Mouse (Mus musculus) heart, embryonic 12.5 days (tissue): ENCODE measurements around the gene Zbtb25. TPM values are rescaled to one million over a fixed set of nuclear protein-coding genes. Genes with fewer than 3 reads are reported as not detected.
A peak's percentile ranks its signal among the peaks of the same experiment; 100 is the strongest.

Source experiments
- ATAC-seq: fragments of 200-750 bp; cut with Nextera tagmentation; 2 replicates; pipeline ENCODE4 v1.8.0; 2017; ENCODE audit warnings: moderate TSS enrichment, moderate library complexity; ENCODE audit not compliant: insufficient number of reproducible peaks, low FRiP score
- H3K27ac ChIP-seq: fragments of 300-500 bp; sonication (generic); 2 replicates; pipeline ENCODE4 v1.5.1; 2016; ENCODE audit warnings: mild to moderate bottlenecking, moderate library complexity; ENCODE audit not compliant: poor library complexity, severe bottlenecking
- H3K27me3 ChIP-seq: fragments of 300-500 bp; sonication (generic); replicated peaks from 2 replicates; pipeline ENCODE4 v1.6.1; 2016; ENCODE audit warnings: mild to moderate bottlenecking, moderate library complexity
- H3K36me3 ChIP-seq: fragments of 300-500 bp; sonication (generic); 2 replicates; pipeline ENCODE4 v1.6.1; 2016; ENCODE audit warnings: mild to moderate bottlenecking, moderate library complexity
- H3K4me1 ChIP-seq: fragments of 300-500 bp; sonication (generic); replicated peaks from 2 replicates; pipeline ENCODE4 v1.6.1; 2016; ENCODE audit warnings: mild to moderate bottlenecking
- H3K4me2 ChIP-seq: fragments of 300-500 bp; sonication (generic); 2 replicates; pipeline ENCODE4 v1.6.1; 2016; ENCODE audit warnings: mild to moderate bottlenecking, moderate library complexity
- H3K4me3 ChIP-seq: fragments of 300-500 bp; sonication (generic); 2 replicates; pipeline ENCODE4 v1.5.1; 2016; ENCODE audit warnings: mild to moderate bottlenecking
- H3K9ac ChIP-seq: fragments of 300-500 bp; sonication (generic); 2 replicates; pipeline ENCODE4 v1.6.1; 2016; ENCODE audit warnings: mild to moderate bottlenecking, moderate library complexity
- H3K9me3 ChIP-seq: fragments of 300-500 bp; sonication (generic); replicated peaks from 2 replicates; pipeline ENCODE4 v1.6.1; 2016; ENCODE audit warnings: mild to moderate bottlenecking, moderate library complexity
- WGBS: fragments of 180-500 bp; shearing (Covaris S2); methylation state at CpG from one replicate; pipeline ENCODE4 v1.1.7; 2016; 5-methylcytosine and 5-hydroxymethylcytosine counted together
- polyA plus RNA-seq: library from polyadenylated mRNA; unstranded; fragments of >200 nt; fragmentation: Nextera tagmentation; extraction: Ambion mirVana; gene quantifications from 2 replicates; pipeline ENCODE4 v1.2.1, GENCODE M21; 2016

The Zbtb25 gene
- polyA plus RNA-seq = 13.0 and 15.4 TPM in 2 replicates

DNA sequence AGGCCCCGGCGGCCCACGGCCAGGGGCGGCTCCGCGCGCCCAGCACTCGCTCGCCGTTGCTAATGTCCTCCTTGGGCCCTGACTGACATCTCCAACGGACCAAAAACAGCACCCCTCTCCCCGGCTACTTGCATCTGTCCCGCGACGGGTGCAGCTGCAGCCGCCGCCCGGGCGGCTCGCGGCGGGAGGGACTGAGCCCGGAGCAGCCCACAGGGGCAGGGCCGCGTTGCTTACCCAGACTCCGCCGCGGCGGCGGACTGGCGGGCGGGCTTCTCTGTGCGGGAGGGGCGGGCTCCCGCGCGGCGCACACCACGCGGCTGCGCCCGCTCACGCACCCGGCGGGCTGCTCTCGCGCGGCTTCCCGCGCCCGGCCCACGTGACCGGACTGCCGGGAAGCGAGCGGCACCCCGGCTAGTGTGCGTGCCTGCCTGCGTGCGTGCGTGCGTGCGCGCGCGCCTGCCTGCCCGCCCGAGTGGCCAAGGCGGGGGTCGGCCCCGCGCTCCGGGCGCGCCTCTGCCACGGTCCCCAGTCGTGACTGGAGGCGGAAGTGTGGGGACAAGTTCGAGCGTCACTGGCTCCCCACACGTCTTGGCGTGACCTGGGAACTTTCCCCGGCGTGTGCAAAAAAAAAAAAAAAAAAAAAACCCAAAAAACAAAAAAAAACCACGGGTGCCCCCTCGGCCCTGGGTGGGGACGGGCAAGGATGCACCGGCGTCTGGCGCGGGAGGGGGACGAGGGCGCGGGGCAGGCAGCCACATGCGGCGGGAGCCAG is at the start of gene Zbtb25:
Zbtb25 (minus strand) TSS at position 397 of the 772 bp plus-strand sequence.
- Histone ChIP-seq H3K27ac (peak within 1 kb of the TSS; percentile 99), H3K4me3 (peak within 1 kb of the TSS; percentile 91), H3K9me3 (no peaks in the 10 kb centered on the region), H3K4me2 (peak within 1 kb of the TSS; percentile 93), H3K36me3 (no peaks in the 10 kb centered on the region), H3K4me1 (peaks cover 51% of the 10 kb centered on the region), H3K27me3 (no peaks in the 10 kb centered on the region), H3K9ac (peak within 1 kb of the TSS; percentile 97)
- ATAC-seq = peak; percentile 81
- WGBS = 3% methylated on average over 93 of the region's 96 CpGs

DNA sequence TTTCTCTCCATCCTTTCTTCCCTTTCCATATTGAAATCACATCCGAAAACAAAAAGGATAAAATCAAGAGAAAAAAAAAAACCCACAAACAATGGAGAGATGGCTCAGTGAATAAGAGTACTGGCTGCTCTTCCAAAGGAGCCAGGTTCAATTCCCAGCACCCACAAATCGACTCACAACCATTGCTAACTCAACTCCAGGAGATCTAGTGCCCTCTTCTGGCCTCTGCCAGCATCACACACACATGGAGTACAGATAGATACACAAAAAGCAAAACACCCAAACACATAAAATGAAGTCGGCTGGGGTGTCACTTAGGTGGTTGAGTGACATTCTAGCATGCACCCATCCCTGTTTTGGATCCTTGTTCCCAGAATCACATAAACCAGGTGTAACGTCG is 48.9 kb upstream of the Zbtb25 start:
- no peak overlapping the region for H3K4me3 ChIP-seq
- H3K9me3 ChIP-seq = peaks cover 3% of the 10 kb centered on the region; the same call in 1 of the 2 replicates
- H3K9ac ChIP-seq = no peak overlapping the region
- H3K36me3 ChIP-seq = no peaks in the 10 kb centered on the region
- WGBS = 86% methylated on average over 5 of the region's 5 CpGs
- no peak overlapping the region for H3K27ac ChIP-seq
- H3K4me2 ChIP-seq = no peak overlapping the region
- no peak for ATAC-seq
- no peaks in the 10 kb centered on the region for H3K27me3 ChIP-seq
- peaks cover 5% of the 10 kb centered on the region; the same call in 1 of the 2 replicates for H3K4me1 ChIP-seq

DNA sequence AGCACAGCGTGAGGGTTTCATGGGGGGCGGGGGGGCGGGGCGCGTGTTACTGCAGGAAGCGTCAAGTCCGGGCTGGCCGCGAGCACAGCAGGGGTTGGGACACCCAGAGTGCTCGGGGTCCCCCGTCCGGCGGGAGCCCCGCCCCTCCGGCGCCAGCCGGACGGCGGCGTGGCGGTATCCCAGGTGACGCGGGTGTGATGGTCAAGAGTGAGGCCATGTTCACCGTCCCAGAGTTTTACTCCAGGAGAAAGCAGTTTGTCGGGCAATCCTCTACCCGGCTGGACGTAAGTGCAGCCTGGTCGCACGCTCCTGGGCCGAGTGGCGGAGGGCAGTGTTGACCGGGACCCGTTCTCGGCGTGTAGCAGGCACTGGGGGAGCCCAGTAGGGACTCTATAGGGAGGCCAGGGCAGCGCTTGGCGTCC is 48.0 kb upstream of the Zbtb25 start, which contains the start of gene Ppp1r36:
Ppp1r36 (plus strand) TSS at position 106 of the 422 bp plus-strand sequence.
- Histone ChIP-seq H3K4me1 (peaks cover 5% of the 10 kb centered on the region; the same call in 1 of the 2 replicates), H3K27ac (peak within 1 kb of the TSS; percentile 3; the same call in 1 of the 2 replicates), H3K27me3 (no peaks in the 10 kb centered on the region), H3K4me3 (peak within 1 kb of the TSS; percentile 52), H3K4me2 (peak within 1 kb of the TSS; percentile 82), H3K36me3 (no peaks in the 10 kb centered on the region), H3K9ac (peak within 1 kb of the TSS; percentile 59), H3K9me3 (peaks cover 3% of the 10 kb centered on the region; the same call in 1 of the 2 replicates)
- ATAC-seq = peak; percentile 81
- under 1% methylated on average over 37 of the region's 37 CpGs for WGBS

GRCm38 (mm10) chr12:76415383-76416010 is 46.1 kb upstream of the Zbtb25 start:
- ATAC-seq = no peak
- WGBS = 70% methylated on average over 12 of the region's 12 CpGs

GRCm38 (mm10) chr12:76409166-76409565 is 39.8 kb upstream of the Zbtb25 start:
- H3K4me1 ChIP-seq = peaks cover 18% of the 10 kb centered on the region
- H3K9me3 ChIP-seq = no peaks in the 10 kb centered on the region
- H3K36me3 ChIP-seq = no peaks in the 10 kb centered on the region
- 63% methylated on average over 4 of the region's 4 CpGs for WGBS
- H3K4me2 ChIP-seq = no peak overlapping the region
- no peak overlapping the region for H3K27ac ChIP-seq
- H3K27me3 ChIP-seq = peaks cover 22% of the 10 kb centered on the region
- H3K4me3 ChIP-seq = no peak overlapping the region
- no peak for ATAC-seq
- no peak overlapping the region for H3K9ac ChIP-seq

More at GRCm38 (mm10) chr12:76415383-76416010, 46.1 kb upstream of the Zbtb25 start:
- Histone ChIP-seq H3K4me2 (no peak overlapping the region), H3K9me3 (peaks cover 3% of the 10 kb centered on the region; the same call in 1 of the 2 replicates), H3K4me3 (no peak overlapping the region), H3K4me1 (peaks cover 5% of the 10 kb centered on the region; the same call in 1 of the 2 replicates), H3K27me3 (no peaks in the 10 kb centered on the region), H3K36me3 (no peaks in the 10 kb centered on the region), H3K9ac (no peak overlapping the region), H3K27ac (no peak overlapping the region)

DNA sequence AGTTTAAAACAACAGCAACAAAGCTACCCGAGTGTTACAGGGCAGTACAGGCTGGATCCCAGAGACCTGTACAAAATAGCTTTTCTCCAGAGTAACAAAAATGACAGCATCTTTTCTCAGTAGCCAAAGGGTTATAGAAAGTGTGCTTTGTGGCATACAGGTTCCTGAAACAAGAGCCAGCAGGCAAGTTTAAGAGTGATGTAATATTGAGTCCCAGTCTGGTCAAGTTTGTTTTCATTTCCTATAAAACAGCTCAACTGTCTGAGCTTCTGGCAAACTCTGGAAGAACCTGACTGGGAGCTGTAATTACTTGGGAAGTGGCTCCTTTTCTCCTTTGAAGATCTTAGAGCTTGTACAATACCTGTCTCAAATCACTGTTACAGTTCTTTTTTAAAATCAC is 37.8 kb upstream of the Zbtb25 start:
- no peak for ATAC-seq
- Histone ChIP-seq H3K27me3 (peaks cover 22% of the 10 kb centered on the region), H3K9ac (no peak overlapping the region), H3K4me3 (no peak overlapping the region), H3K36me3 (no peaks in the 10 kb centered on the region), H3K4me1 (peaks cover 25% of the 10 kb centered on the region), H3K9me3 (no peaks in the 10 kb centered on the region), H3K27ac (no peak overlapping the region), H3K4me2 (no peak overlapping the region)
- 54% methylated on average over 1 of the region's 1 CpGs for WGBS

GRCm38 (mm10) chr12:76405971-76406370 is 36.6 kb upstream of the Zbtb25 start:
- H3K36me3 ChIP-seq = no peaks in the 10 kb centered on the region
- H3K4me1 ChIP-seq = peaks cover 25% of the 10 kb centered on the region
- H3K9ac ChIP-seq = peak overlapping the region; percentile 57
- H3K27ac ChIP-seq = no peak overlapping the region
- H3K4me3 ChIP-seq = peak overlapping the region; percentile 73
- 2% methylated on average over 23 of the region's 23 CpGs for WGBS
- H3K27me3 ChIP-seq = peaks cover 22% of the 10 kb centered on the region
- peak overlapping the region; percentile 91 for H3K4me2 ChIP-seq
- no peaks in the 10 kb centered on the region for H3K9me3 ChIP-seq
- no peak for ATAC-seq

GRCm38 (mm10) chr12:76405183-76405970 is 36.0 kb upstream of the Zbtb25 start:
- Histone ChIP-seq H3K36me3 (no peaks in the 10 kb centered on the region), H3K9ac (peak overlapping the region; percentile 57), H3K4me1 (peaks cover 25% of the 10 kb centered on the region), H3K4me3 (peak overlapping the region; percentile 73), H3K9me3 (no peaks in the 10 kb centered on the region), H3K27me3 (peaks cover 22% of the 10 kb centered on the region), H3K27ac (no peak overlapping the region), H3K4me2 (peak overlapping the region; percentile 91)
- ATAC-seq = no peak
- WGBS = 4% methylated on average over 64 of the region's 64 CpGs

- Histone ChIP-seq H3K4me3 (peak overlapping the region; percentile 73), H3K36me3 (no peaks in the 10 kb centered on the region), H3K4me2 (peak overlapping the region; percentile 91), H3K9me3 (no peaks in the 10 kb centered on the region), H3K27ac (no peak overlapping the region), H3K4me1 (peaks cover 25% of the 10 kb centered on the region), H3K9ac (peak overlapping the region; percentile 57), H3K27me3 (peaks cover 22% of the 10 kb centered on the region)
- 10% methylated on average over 20 of the region's 20 CpGs for WGBS
- no peak for ATAC-seq
Measured at GRCm38 (mm10) chr12:76404836-76405182, 35.4 kb upstream of the Zbtb25 start.

DNA sequence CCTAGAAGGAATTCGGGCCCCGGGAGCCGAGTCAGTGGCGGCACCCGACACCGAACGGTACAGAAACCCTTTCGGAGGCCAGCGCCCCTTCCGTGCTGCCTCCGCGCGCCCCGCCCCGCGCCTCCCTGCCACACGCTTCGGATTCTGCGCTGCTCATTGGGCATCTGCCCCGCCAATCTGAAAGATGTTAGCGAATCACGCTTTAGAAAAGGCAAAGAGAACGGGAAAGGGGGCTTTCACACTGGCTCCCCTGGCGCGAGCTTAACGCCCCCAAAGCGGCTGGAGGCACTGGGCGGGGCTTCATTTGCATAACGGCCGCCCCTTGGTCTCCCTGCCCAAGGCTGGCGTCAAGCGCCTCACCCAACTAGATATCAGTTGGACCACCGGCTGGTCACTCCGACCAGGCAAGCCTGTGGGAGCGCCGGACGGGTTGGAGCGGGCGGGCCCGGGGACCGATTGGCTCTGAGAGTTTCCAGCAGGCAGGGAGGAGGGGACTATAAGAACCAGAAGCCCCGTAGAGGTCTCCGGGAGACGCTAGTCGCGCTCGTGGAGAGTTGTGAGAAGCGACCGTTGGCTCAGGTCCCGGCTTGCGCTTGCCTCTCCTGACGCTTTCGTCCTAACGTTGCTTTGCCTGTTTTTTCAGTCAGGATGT is 34.6 kb upstream of the Zbtb25 start, which contains the start of gene Hspa2:
Hspa2 (plus strand) TSS at position 291 of the 652 bp plus-strand sequence.
- H3K27me3 ChIP-seq = peaks cover 22% of the 10 kb centered on the region
- H3K9me3 ChIP-seq = no peaks in the 10 kb centered on the region
- H3K9ac ChIP-seq = peak within 1 kb of the TSS; percentile 79
- peak within 1 kb of the TSS; percentile 96 for H3K27ac ChIP-seq
- peak within 1 kb of the TSS; percentile 73 for H3K4me3 ChIP-seq
- H3K4me2 ChIP-seq = peak within 1 kb of the TSS; percentile 91
- ATAC-seq = peak; percentile 97
- no peaks in the 10 kb centered on the region for H3K36me3 ChIP-seq
- peaks cover 25% of the 10 kb centered on the region for H3K4me1 ChIP-seq
- WGBS = 0% methylated on average over 54 of the region's 54 CpGs
